Mouse (Mus musculus) megakaryocyte, embryonic 14.5 days (primary cell): ENCODE measurements around the gene Cyp21a1. TPM values are rescaled to one million over a fixed set of nuclear protein-coding genes. Genes with fewer than 3 reads are reported as not detected.
A peak's percentile ranks its signal among the peaks of the same experiment; 100 is the strongest.
"Not testable (repeated sequence)": the region's sequence is repeated elsewhere in the genome, so short reads cannot be mapped to it uniquely, and the experiment has no call there.

ENCODE experiments used
- H3K27me3 ChIP-seq: replicated peaks from 2 replicates; pipeline ENCODE3; 2012; ENCODE audit warnings: inconsistent platforms
- H3K36me3 ChIP-seq: replicated peaks from 2 replicates; pipeline ENCODE3; 2012; ENCODE audit warnings: low read length, inconsistent platforms, mixed read lengths
- H3K4me1 ChIP-seq: 2 replicates; pipeline ENCODE4 v1.6.1; 2012; ENCODE audit warnings: inconsistent platforms
- H3K4me3 ChIP-seq: replicated peaks from 2 replicates; pipeline ENCODE3; 2012; ENCODE audit warnings: moderate library complexity, mild to moderate bottlenecking, inconsistent platforms
- H3K9me3 ChIP-seq: 2 replicates; pipeline ENCODE4 v1.6.1; 2012; ENCODE audit warnings: inconsistent platforms
- FLI1 ChIP-seq: IDR thresholded peaks from 2 replicates; pipeline ENCODE4 v1.6.1; 2012; ENCODE audit warnings: low read length, inconsistent platforms, mixed read lengths
- GATA1 ChIP-seq: IDR thresholded peaks from 3 replicates; pipeline ENCODE4 v1.6.1; 2012; ENCODE audit warnings: mixed read lengths, low read length, inconsistent platforms, borderline replicate concordance
- polyA plus RNA-seq: library from polyadenylated mRNA; stranded (reverse); fragments of >175 nt; gene quantifications from 2 replicates; pipeline ENCODE4 v1.2.3, GENCODE M21; 2012; ENCODE audit warnings: low replicate concordance; ENCODE audit not compliant: insufficient read depth

The Cyp21a1 gene
- polyA plus RNA-seq, 1 experiment = not detected

- no peak for TF ChIP-seq FLI1
- TF ChIP-seq GATA1 = no peak
- H3K27me3 ChIP-seq = no peaks in the 10 kb centered on the region
- no peaks in the 10 kb centered on the region for H3K9me3 ChIP-seq
- H3K4me1 ChIP-seq = peaks cover 36% of the 10 kb centered on the region
- H3K4me3 ChIP-seq = peak overlapping the region; percentile 98
- peaks cover 72% of the 10 kb centered on the region for H3K36me3 ChIP-seq
Measured at GRCm38 (mm10) chr17:34837464-34838324, 33.3 kb upstream of the Cyp21a1 start.

GRCm38 (mm10) chr17:34836856-34837221 is 32.5 kb upstream of the Cyp21a1 start, which contains the start of the genes Stk19 and Dxo:
Stk19 (minus strand) TSS chr17:34836945.
Dxo (plus strand) TSS chr17:34837019.
- Histone ChIP-seq H3K4me3 (peak within 1 kb of the TSS; percentile 98), H3K27me3 (no peaks in the 10 kb centered on the region), H3K4me1 (peaks cover 36% of the 10 kb centered on the region), H3K9me3 (no peaks in the 10 kb centered on the region), H3K36me3 (peaks cover 72% of the 10 kb centered on the region)
- no peak; the same call in 1 of the 2 replicates for TF ChIP-seq FLI1
- no peak for TF ChIP-seq GATA1

GRCm38 (mm10) chr17:34836155-34836855 is 31.9 kb upstream of the Cyp21a1 start:
- no peaks in the 10 kb centered on the region for H3K9me3 ChIP-seq
- H3K27me3 ChIP-seq = no peaks in the 10 kb centered on the region
- H3K4me1 ChIP-seq = peaks cover 36% of the 10 kb centered on the region
- H3K4me3 ChIP-seq = peak overlapping the region; percentile 98
- TF ChIP-seq FLI1 = no peak
- TF ChIP-seq GATA1 = no peak
- peaks cover 69% of the 10 kb centered on the region for H3K36me3 ChIP-seq

- H3K4me1 ChIP-seq, H3K4me3 ChIP-seq, H3K27me3 ChIP-seq: not testable (repeated sequence)
- peaks cover 86% of the 10 kb centered on the region for H3K36me3 ChIP-seq
- peaks cover 15% of the 10 kb centered on the region for H3K9me3 ChIP-seq
Measured at GRCm38 (mm10) chr17:34830776-34831175, 26.4 kb upstream of the Cyp21a1 start.

- TF ChIP-seq FLI1 (no peak), GATA1 (no peak)
- Histone ChIP-seq H3K4me1 (no peaks in the 10 kb centered on the region), H3K27me3 (peaks cover 7% of the 10 kb centered on the region), H3K4me3 (no peak overlapping the region), H3K36me3 (no peaks in the 10 kb centered on the region), H3K9me3 (no peaks in the 10 kb centered on the region)
Measured at GRCm38 (mm10) chr17:34814818-34815370, 10.5 kb upstream of the Cyp21a1 start.

- not testable (repeated sequence) for H3K27me3 ChIP-seq, H3K4me1 ChIP-seq
Measured at GRCm38 (mm10) chr17:34813747-34814146, 9.4 kb upstream of the Cyp21a1 start.

GRCm38 (mm10) chr17:34811275-34811674 is 6.9 kb upstream of the Cyp21a1 start:
- Histone ChIP-seq H3K36me3 (no peaks in the 10 kb centered on the region), H3K4me3 (no peak overlapping the region), H3K4me1 (no peaks in the 10 kb centered on the region), H3K27me3 (peaks cover 2% of the 10 kb centered on the region), H3K9me3 (no peaks in the 10 kb centered on the region)
- TF ChIP-seq FLI1 (no peak), GATA1 (no peak)

More at GRCm38 (mm10) chr17:34813747-34814146, 9.4 kb upstream of the Cyp21a1 start:
- H3K4me3 ChIP-seq, H3K9me3 ChIP-seq, H3K36me3 ChIP-seq: not testable (repeated sequence)

- not testable (repeated sequence) for H3K4me3 ChIP-seq, H3K4me1 ChIP-seq, H3K9me3 ChIP-seq, H3K27me3 ChIP-seq, H3K36me3 ChIP-seq
Measured at GRCm38 (mm10) chr17:34810811-34811210, 6.5 kb upstream of the Cyp21a1 start.

- not testable (repeated sequence) for H3K4me3 ChIP-seq, H3K27me3 ChIP-seq, H3K9me3 ChIP-seq, H3K4me1 ChIP-seq, H3K36me3 ChIP-seq
Measured at GRCm38 (mm10) chr17:34810411-34810810, 6.0 kb upstream of the Cyp21a1 start.

- no peak for TF ChIP-seq FLI1
- no peak for TF ChIP-seq GATA1
- Histone ChIP-seq H3K9me3 (peaks cover 16% of the 10 kb centered on the region), H3K36me3 (no peaks in the 10 kb centered on the region), H3K27me3 (no peaks in the 10 kb centered on the region), H3K4me1 (no peaks in the 10 kb centered on the region), H3K4me3 (no peak overlapping the region)
Measured at GRCm38 (mm10) chr17:34808599-34809205, 4.3 kb upstream of the Cyp21a1 start.
